Mouse (Mus musculus) ovary, postnatal 36 days (tissue): ENCODE results near the gene Carnmt1.

Source experiments
- DNase-seq: peaks from one replicate; pipeline ENCODE4 v3.0.0; 2022; ENCODE audit warnings: low spot score, mixed read lengths

The Carnmt1 gene

DNA sequence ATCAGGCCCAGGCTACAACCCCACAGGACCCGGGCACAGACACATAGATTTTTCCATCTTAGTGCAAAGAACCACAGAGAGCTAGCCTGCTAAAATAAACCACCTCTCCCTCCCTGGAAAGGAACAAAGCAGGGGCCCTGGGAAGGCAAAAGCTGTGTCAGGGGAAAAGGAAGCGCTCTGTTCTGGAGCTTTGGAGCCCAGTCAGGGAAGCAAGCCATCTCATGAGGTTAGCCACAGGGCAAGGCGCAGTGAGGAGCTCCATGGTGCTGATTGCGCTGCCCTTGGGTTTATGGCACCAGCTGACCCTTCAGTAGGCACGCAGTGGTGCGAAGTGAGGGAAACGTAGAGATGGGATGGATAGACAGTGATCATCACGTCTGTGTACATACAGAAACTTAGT is 16.2 kb upstream of the Carnmt1 start:
- DNase-seq: no peak

- no peak for DNase-seq
Measured at GRCm38 (mm10) chr19:18654984-18655383, 15.6 kb upstream of the Carnmt1 start.

DNA sequence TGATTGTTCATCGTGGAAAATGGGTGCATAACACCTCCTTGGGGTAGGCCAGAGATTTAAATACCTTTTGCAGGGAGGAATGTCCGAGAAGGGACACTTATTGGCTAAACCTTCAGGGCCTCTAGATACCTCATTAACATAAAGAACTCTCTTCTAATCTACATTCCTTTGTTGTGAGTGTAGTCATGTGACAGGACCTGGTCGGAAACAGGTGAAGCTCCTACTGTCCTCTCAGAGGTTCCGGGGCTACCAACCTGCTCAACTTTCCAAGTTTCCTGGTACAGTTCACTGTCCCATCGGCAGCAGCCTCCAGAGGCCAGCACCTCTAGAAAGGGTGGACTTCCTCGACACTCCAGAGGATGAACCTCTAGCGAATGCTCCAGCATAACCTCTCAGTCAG is 14.6 kb upstream of the Carnmt1 start:
- DNase-seq: no peak

GRCm38 (mm10) chr19:18658473-18658872 is 12.1 kb upstream of the Carnmt1 start:
- DNase-seq: no peak

DNA sequence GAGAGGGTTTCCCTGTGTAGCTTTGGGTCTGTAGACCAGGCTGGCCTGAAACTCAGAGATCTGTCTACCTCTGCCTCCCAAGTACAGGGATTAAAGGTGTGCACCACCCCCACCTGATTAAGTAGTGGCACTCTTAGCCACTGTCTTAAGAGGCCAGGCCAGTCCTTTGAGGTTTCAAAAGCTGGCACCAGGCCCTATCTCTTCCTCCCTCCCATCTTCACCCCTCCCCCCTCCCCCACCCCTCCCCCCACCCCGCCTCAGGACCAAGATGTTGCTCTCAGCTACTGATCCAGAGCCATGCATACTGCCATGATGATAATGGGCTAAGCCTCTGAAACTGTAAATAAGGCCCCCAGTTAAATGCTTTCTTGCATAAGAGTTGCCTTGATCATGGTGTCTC is 11.2 kb upstream of the Carnmt1 start:
- DNase-seq: no peak

GRCm38 (mm10) chr19:18660466-18660865 is 10.1 kb upstream of the Carnmt1 start:
- DNase-seq: no peak

DNA sequence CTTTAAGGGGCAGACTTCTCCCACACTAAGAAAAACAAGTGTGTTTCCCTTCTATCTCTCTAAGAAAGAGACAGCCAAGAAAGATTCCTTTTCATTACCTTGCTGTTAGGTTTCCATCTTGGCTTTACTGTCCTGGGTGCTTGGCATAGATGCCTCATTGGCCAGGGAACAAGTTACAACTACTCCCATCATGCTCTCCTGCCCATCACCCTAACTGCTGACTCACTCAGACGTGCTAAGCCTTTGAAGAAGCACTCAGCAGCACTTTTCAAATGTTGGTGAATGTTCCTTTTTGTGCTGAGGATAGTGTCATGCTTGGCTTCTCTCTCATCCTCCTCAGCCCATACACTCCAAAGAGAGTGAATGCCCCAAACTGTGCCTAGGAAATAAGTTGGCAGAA is 8.9 kb upstream of the Carnmt1 start:
- no peak for DNase-seq

- DNase-seq: no peak
Measured at GRCm38 (mm10) chr19:18663904-18664303, 6.7 kb upstream of the Carnmt1 start.

- DNase-seq: no peak
Measured at GRCm38 (mm10) chr19:18666966-18667365, 3.6 kb upstream of the Carnmt1 start.

GRCm38 (mm10) chr19:18669551-18669950 is 1.0 kb upstream of the Carnmt1 start:
- no peak for DNase-seq

DNA sequence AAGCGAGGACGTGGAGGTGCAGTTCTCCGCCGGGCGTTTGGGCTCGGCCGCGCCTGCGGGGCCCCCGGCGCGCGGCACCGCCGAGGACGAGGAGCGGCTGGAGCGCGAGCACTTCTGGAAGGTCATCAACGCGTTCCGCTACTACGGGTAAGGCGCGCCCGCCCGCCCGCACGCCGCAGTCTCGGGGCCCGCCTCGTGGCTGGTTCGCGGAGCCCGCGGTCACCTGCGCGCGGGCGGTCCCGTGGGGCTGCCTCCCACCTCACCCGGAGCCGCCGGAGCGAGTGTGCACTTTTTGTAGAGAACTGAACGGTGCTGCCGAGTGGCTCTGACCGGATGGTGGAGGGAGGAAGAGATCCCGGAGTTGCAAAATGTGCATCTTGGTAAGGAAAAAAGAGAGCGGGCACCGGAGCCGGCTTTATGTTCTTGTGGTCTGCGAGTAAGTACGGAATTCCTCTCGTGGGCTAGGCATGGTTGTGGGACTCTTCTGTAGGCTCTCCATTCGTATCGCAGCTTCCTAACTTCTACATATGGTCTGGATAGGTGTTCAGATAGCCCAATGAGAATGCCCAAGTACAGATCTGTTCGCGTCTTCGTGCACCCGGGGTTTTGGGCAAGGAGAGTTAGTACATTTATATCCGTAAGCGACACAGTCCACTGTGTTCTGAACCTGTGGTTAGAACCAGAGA is 635 bp downstream of the Carnmt1 start:
- peak; percentile 48 for DNase-seq

- DNase-seq: no peak
Measured at GRCm38 (mm10) chr19:18672498-18672897, 1.9 kb downstream of the Carnmt1 start.

- no peak for DNase-seq
Measured at GRCm38 (mm10) chr19:18673116-18673515, 2.6 kb downstream of the Carnmt1 start.

- no peak for DNase-seq
Measured at GRCm38 (mm10) chr19:18682142-18682541, 11.6 kb downstream of the Carnmt1 start.

- no peak for DNase-seq
Measured at GRCm38 (mm10) chr19:18687556-18687955, 17.0 kb downstream of the Carnmt1 start.

GRCm38 (mm10) chr19:18692176-18692575 is 21.6 kb downstream of the Carnmt1 start:
- no peak for DNase-seq

DNA sequence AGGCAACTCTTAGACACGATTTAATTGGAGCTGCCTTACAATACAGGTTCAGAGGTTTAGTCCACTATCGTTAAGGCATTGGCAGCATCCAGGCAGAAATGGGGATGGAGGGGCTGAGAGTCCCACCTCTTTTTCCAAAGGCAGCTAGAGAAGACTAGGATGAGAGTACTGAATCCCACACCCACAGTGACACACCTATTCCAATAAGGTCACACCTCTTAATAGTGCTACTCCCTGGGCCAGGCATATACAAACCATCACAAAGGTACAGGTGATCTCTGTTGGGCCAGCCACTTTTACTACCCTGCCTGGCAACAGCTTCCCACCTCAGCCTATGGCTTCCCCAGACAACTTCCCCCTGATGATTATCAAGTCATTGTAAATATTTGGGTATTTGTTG is 22.2 kb downstream of the Carnmt1 start:
- no peak for DNase-seq

- no peak for DNase-seq
Measured at GRCm38 (mm10) chr19:18695116-18695515, 24.6 kb downstream of the Carnmt1 start.

DNA sequence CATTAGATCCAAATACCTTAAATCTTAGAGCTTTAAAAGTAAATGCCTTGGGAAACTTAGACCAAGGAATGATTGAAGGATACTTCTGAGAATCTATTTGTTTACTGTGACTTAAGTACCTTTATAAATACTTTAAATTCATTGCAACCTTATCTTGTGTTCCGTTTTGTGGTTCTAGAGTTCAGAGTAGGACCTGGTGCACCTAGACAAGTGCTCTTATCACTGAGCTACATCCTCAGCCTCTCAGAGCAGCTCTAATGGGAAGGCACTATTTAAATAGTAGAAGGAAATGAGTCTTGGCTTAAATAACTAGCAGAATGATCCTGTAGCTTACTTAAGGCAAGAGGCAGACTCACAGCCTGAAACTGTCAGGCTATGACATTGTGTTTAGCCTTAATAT is 25.0 kb downstream of the Carnmt1 start:
- no peak for DNase-seq

GRCm38 (mm10) chr19:18708101-18708500 is 37.5 kb downstream of the Carnmt1 start:
- no peak for DNase-seq

DNA sequence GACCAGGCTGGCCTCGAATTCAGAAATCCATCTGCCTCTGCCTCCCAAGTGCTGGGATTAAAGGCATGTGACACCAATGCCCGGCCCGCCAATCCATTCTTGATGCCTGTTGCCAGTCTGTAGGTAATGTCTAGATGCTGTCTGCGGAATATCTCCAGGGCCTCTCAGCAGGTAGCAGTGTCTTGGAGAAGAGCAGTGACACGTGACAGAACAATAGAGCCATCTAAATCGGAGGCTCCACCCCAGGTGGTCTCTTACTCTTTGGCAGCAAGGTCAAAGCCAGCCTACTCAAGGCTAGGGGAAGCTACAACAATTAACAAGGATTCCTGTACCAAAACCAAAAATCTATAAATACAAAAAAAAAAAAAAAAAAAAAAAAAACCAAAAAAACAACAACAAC is 40.3 kb downstream of the Carnmt1 start:
- DNase-seq: no peak

DNA sequence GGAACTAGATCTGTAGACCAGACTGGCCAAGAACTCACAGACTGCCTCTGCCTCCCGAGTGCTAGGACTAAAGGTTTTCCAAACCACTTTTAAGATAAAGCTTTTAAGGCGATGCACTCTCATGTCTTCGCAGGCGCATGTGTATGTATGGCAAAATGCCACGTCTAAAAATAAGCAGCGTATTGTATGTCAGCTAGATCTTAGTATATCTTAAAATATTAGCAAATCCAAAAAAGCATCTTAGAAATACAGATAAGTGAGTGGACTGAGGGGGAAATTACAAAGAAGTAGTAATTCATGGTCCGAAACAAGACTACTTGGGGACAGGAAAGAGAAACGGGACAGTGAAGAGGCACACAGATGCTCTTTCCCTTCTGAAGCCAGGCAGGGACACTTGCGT is 41.0 kb downstream of the Carnmt1 start:
- no peak for DNase-seq

DNA sequence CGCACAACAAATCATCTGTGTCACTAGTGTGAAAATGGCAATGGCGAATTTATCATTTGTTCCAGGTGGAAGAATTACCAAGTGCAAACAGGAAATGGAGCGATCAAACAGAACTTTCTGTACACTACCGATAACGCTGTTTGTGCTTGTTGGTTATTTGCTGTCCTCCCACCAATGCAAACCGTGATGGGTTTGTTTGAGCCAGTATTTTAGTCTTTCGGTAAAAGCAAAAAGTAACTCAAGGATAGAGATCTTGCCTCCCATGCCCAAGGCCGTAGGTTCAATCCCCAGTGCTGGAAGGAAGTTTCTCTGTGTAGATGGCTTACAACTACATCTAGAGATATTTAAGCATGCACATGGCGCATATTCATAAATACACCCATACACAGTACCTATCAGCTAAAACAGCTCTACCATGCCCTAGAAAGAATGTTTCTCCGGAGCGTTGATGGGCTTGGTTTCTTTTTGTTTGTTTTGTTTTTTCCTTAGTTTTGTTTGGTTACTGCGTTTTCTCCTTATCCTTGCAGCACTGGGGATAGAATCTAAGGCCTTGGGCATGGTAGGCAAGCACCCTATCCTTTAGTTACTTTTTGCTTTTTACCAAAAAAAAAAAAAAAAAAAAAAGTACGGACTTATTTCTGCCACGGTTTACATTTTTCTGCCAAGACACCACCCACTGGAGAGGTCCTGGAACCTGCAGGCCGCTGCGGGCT is 41.7 kb downstream of the Carnmt1 start:
- DNase-seq: no peak

- DNase-seq: peak; percentile 98
Measured at GRCm38 (mm10) chr19:18712866-18713300, 42.3 kb downstream of the Carnmt1 start, which contains the start of gene D030056L22Rik. Gene D030056L22Rik (plus strand): TSS chr19:18713193.
